Mouse (Mus musculus): ENCODE results near the gene Gp1ba. TPM values are rescaled to one million over a fixed set of nuclear protein-coding genes. Genes with fewer than 3 reads are reported as not detected.

The Gp1ba gene
- polyA plus RNA-seq (2015; fragmentation: Nextera tagmentation; extraction: Ambion mirVana): 0.62 and 0.67 TPM in 2 replicates

- peak within 1 kb of the TSS; percentile 46; the same call in 1 of the 2 replicates for H3K27ac ChIP-seq
- no peak within 1 kb of the TSS for H3K9ac ChIP-seq
Observed at GRCm38 (mm10) chr11:70638714-70639278, at the start of gene Gp1ba. TSS of gene Gp1ba (plus strand) at chr11:70639122.

GRCm38 (mm10) chr11:70591733-70592132 is 47.2 kb upstream of the Gp1ba start:
- no peak overlapping the region for H3K27ac ChIP-seq
- no peak overlapping the region for H3K4me3 ChIP-seq
- no peaks in the 10 kb centered on the region for H3K9me3 ChIP-seq (replicated peaks)
- WGBS: 84% methylated on average over 1 of the region's 1 CpGs
- no peaks in the 10 kb centered on the region for H3K27me3 ChIP-seq
- ATAC-seq (replicated peaks; ENCODE audit: insufficient number of reproducible peaks, insufficient read depth, low FRiP score, low read depth): no peak
- no peak overlapping the region for H3K9ac ChIP-seq
- no peak overlapping the region for H3K4me2 ChIP-seq
- H3K36me3 ChIP-seq: no peaks in the 10 kb centered on the region
- 0 out of 2 replicates have a peak, but pooled peaks cover 3% of the 10 kb centered on the region for H3K4me1 ChIP-seq (replicated peaks)

More at GRCm38 (mm10) chr11:70638714-70639278, at the start of gene Gp1ba:
- no peak for ATAC-seq (replicated peaks; ENCODE audit: insufficient number of reproducible peaks, insufficient read depth, low FRiP score, low read depth)
- Histone ChIP-seq H3K4me1 (replicated peaks) (peaks cover 9% of the 10 kb centered on the region), H3K4me3 (no peak within 1 kb of the TSS), H3K4me2 (peak within 1 kb of the TSS; percentile 1; the same call in 1 of the 2 replicates), H3K36me3 (no peaks in the 10 kb centered on the region), H3K27me3 (no peaks in the 10 kb centered on the region), H3K9me3 (replicated peaks) (no peaks in the 10 kb centered on the region)
- WGBS: 9% methylated on average over 5 of the region's 5 CpGs

GRCm38 (mm10) chr11:70594253-70594989 is 44.5 kb upstream of the Gp1ba start:
- H3K27me3 ChIP-seq: no peaks in the 10 kb centered on the region
- peaks cover 16% of the 10 kb centered on the region for H3K36me3 ChIP-seq
- no peaks in the 10 kb centered on the region for H3K9me3 ChIP-seq (replicated peaks)
- H3K4me2 ChIP-seq: no peak overlapping the region
- no peak overlapping the region for H3K4me3 ChIP-seq
- H3K9ac ChIP-seq: no peak overlapping the region
- 0 out of 2 replicates have a peak, but pooled peaks have one; percentile 14 for ATAC-seq (replicated peaks; ENCODE audit: insufficient number of reproducible peaks, insufficient read depth, low FRiP score, low read depth)
- 0 out of 2 replicates have a peak, but pooled peaks cover 3% of the 10 kb centered on the region for H3K4me1 ChIP-seq (replicated peaks)
- peak overlapping the region; percentile 28; the same call in 1 of the 2 replicates for H3K27ac ChIP-seq
- WGBS: 68% methylated on average over 15 of the region's 15 CpGs

GRCm38 (mm10) chr11:70595638-70596037 is 43.3 kb upstream of the Gp1ba start:
- H3K4me2 ChIP-seq: no peak overlapping the region
- H3K36me3 ChIP-seq: peaks cover 16% of the 10 kb centered on the region
- ATAC-seq (replicated peaks; ENCODE audit: insufficient number of reproducible peaks, insufficient read depth, low FRiP score, low read depth): no peak
- H3K27me3 ChIP-seq: no peaks in the 10 kb centered on the region
- 0 out of 2 replicates have a peak, but pooled peaks cover 3% of the 10 kb centered on the region for H3K4me1 ChIP-seq (replicated peaks)
- WGBS: 56% methylated on average over 2 of the region's 2 CpGs
- no peaks in the 10 kb centered on the region for H3K9me3 ChIP-seq (replicated peaks)
- H3K9ac ChIP-seq: no peak overlapping the region
- no peak overlapping the region for H3K4me3 ChIP-seq
- peak overlapping the region; percentile 28; the same call in 1 of the 2 replicates for H3K27ac ChIP-seq

- WGBS: 61% methylated on average over 4 of the region's 4 CpGs
Observed at GRCm38 (mm10) chr11:70596094-70596493, 42.8 kb upstream of the Gp1ba start.

GRCm38 (mm10) chr11:70597301-70597700 is 41.6 kb upstream of the Gp1ba start:
- ATAC-seq (replicated peaks; ENCODE audit: insufficient number of reproducible peaks, insufficient read depth, low FRiP score, low read depth): no peak
- Histone ChIP-seq H3K27me3 (no peaks in the 10 kb centered on the region), H3K9me3 (replicated peaks) (no peaks in the 10 kb centered on the region), H3K4me2 (no peak overlapping the region), H3K4me1 (replicated peaks) (0 out of 2 replicates have a peak, but pooled peaks cover 3% of the 10 kb centered on the region), H3K4me3 (no peak overlapping the region), H3K9ac (no peak overlapping the region), H3K27ac (no peak overlapping the region), H3K36me3 (peaks cover 26% of the 10 kb centered on the region)
- 79% methylated on average over 6 of the region's 6 CpGs for WGBS

More at GRCm38 (mm10) chr11:70596094-70596493, 42.8 kb upstream of the Gp1ba start:
- ATAC-seq (replicated peaks; ENCODE audit: insufficient number of reproducible peaks, insufficient read depth, low FRiP score, low read depth): no peak
- Histone ChIP-seq H3K4me3 (no peak overlapping the region), H3K4me1 (replicated peaks) (0 out of 2 replicates have a peak, but pooled peaks cover 3% of the 10 kb centered on the region), H3K36me3 (peaks cover 16% of the 10 kb centered on the region), H3K9me3 (replicated peaks) (no peaks in the 10 kb centered on the region), H3K4me2 (no peak overlapping the region), H3K27ac (peak overlapping the region; percentile 28; the same call in 1 of the 2 replicates), H3K9ac (no peak overlapping the region), H3K27me3 (no peaks in the 10 kb centered on the region)

GRCm38 (mm10) chr11:70598451-70598953 is 40.4 kb upstream of the Gp1ba start:
- WGBS: 85% methylated on average over 9 of the region's 9 CpGs

GRCm38 (mm10) chr11:70605024-70605566 is 33.8 kb upstream of the Gp1ba start:
- H3K36me3 ChIP-seq: peaks cover 64% of the 10 kb centered on the region
- WGBS: 48% methylated on average over 14 of the region's 14 CpGs
- ATAC-seq (replicated peaks; ENCODE audit: insufficient number of reproducible peaks, insufficient read depth, low FRiP score, low read depth): no peak

More at GRCm38 (mm10) chr11:70598451-70598953, 40.4 kb upstream of the Gp1ba start:
- H3K4me1 ChIP-seq (replicated peaks): 0 out of 2 replicates have a peak, but pooled peaks cover 3% of the 10 kb centered on the region
- no peaks in the 10 kb centered on the region for H3K9me3 ChIP-seq (replicated peaks)
- H3K9ac ChIP-seq: no peak overlapping the region
- H3K4me2 ChIP-seq: no peak overlapping the region
- no peak overlapping the region for H3K4me3 ChIP-seq
- H3K27me3 ChIP-seq: no peaks in the 10 kb centered on the region
- no peak for ATAC-seq (replicated peaks; ENCODE audit: insufficient number of reproducible peaks, insufficient read depth, low FRiP score, low read depth)
- H3K36me3 ChIP-seq: peaks cover 35% of the 10 kb centered on the region
- H3K27ac ChIP-seq: no peak overlapping the region

GRCm38 (mm10) chr11:70606717-70607116 is 32.2 kb upstream of the Gp1ba start:
- Histone ChIP-seq H3K4me1 (replicated peaks) (no peaks in the 10 kb centered on the region), H3K4me2 (no peak overlapping the region), H3K27ac (no peak overlapping the region), H3K27me3 (no peaks in the 10 kb centered on the region), H3K36me3 (peaks cover 72% of the 10 kb centered on the region), H3K4me3 (no peak overlapping the region), H3K9ac (no peak overlapping the region), H3K9me3 (replicated peaks) (no peaks in the 10 kb centered on the region)
- WGBS: 74% methylated on average over 12 of the region's 12 CpGs
- ATAC-seq (replicated peaks; ENCODE audit: insufficient number of reproducible peaks, insufficient read depth, low FRiP score, low read depth): no peak

More at GRCm38 (mm10) chr11:70605024-70605566, 33.8 kb upstream of the Gp1ba start:
- H3K27ac ChIP-seq: no peak overlapping the region
- H3K4me3 ChIP-seq: no peak overlapping the region
- H3K27me3 ChIP-seq: no peaks in the 10 kb centered on the region
- no peaks in the 10 kb centered on the region for H3K9me3 ChIP-seq (replicated peaks)
- no peaks in the 10 kb centered on the region for H3K4me1 ChIP-seq (replicated peaks)
- no peak overlapping the region for H3K4me2 ChIP-seq
- no peak overlapping the region for H3K9ac ChIP-seq

- H3K4me3 ChIP-seq: no peak overlapping the region
- H3K9me3 ChIP-seq (replicated peaks): no peaks in the 10 kb centered on the region
- no peak for ATAC-seq (replicated peaks; ENCODE audit: insufficient number of reproducible peaks, insufficient read depth, low FRiP score, low read depth)
- H3K27ac ChIP-seq: no peak overlapping the region
- H3K4me1 ChIP-seq (replicated peaks): no peaks in the 10 kb centered on the region
- no peak overlapping the region for H3K4me2 ChIP-seq
- H3K36me3 ChIP-seq: peaks cover 76% of the 10 kb centered on the region
- no peak overlapping the region for H3K9ac ChIP-seq
- H3K27me3 ChIP-seq: no peaks in the 10 kb centered on the region
- WGBS: 91% methylated on average over 9 of the region's 9 CpGs
Observed at GRCm38 (mm10) chr11:70607611-70608010, 31.3 kb upstream of the Gp1ba start.

All from heart, embryonic 15.5 days (tissue).